Mouse (Mus musculus) bone marrow, adult 2 months (tissue): ENCODE measurements at regions not wholly inside any gene's neighbourhood (a gene's known extent, or its start where the extent isn't known, plus 50 kb on each side); places are given as distances from the start of the nearest gene placed in this dataset.

Source experiments
- H3K27ac ChIP-seq: fragments of 200-500 bp; 2 replicates; pipeline ENCODE4 v1.5.1; 2012; ENCODE audit warnings: low read depth, mild to moderate bottlenecking, control low read depth, inconsistent platforms, low read length; ENCODE audit not compliant: control insufficient read depth, poor library complexity, insufficient read depth
- H3K4me1 ChIP-seq: fragments of 200-500 bp; 2 replicates; pipeline ENCODE4 v1.6.1; 2011; ENCODE audit warnings: low read length; ENCODE audit not compliant: control insufficient read depth, insufficient read depth
- H3K4me3 ChIP-seq: fragments of 200-500 bp; replicated peaks from 2 replicates; pipeline ENCODE3; 2011; ENCODE audit warnings: mild to moderate bottlenecking, low read depth, low read length, control low read depth; ENCODE audit not compliant: control insufficient read depth
- CTCF ChIP-seq: fragments of 200-500 bp; IDR thresholded peaks from 2 replicates; pipeline ENCODE4 v1.5.1; 2011; ENCODE audit warnings: low read length, control low read depth; ENCODE audit not compliant: control insufficient read depth, insufficient read depth
- POLR2A ChIP-seq: fragments of 200-500 bp; IDR thresholded peaks from 2 replicates; pipeline ENCODE4 v1.6.1; 2011; ENCODE audit warnings: low read depth, mild to moderate bottlenecking, control low read depth, low read length, borderline replicate concordance; ENCODE audit not compliant: control insufficient read depth
- WGBS: fragments of 180-500 bp; shearing (Covaris S2); methylation state at CpG from one replicate; pipeline ENCODE4 v1.1.7; 2018; 5-methylcytosine and 5-hydroxymethylcytosine counted together

- Histone ChIP-seq H3K27ac (no peak overlapping the region), H3K4me3 (no peak overlapping the region), H3K4me1 (no peaks in the 10 kb centered on the region)
- no peak for TF ChIP-seq CTCF
- TF ChIP-seq POLR2A, result no peak
- WGBS, result 65% methylated on average over 3 of the region's 3 CpGs
Observed at GRCm38 (mm10) chr12:9295211-9295610, 265.4 kb downstream of the Ttc32 start.

GRCm38 (mm10) chr12:9298848-9299655 is 269.3 kb downstream of the Ttc32 start:
- Histone ChIP-seq H3K4me3 (no peak overlapping the region), H3K4me1 (no peaks in the 10 kb centered on the region), H3K27ac (no peak overlapping the region)
- WGBS, result 76% methylated on average over 5 of the region's 5 CpGs
- no peak for TF ChIP-seq POLR2A
- no peak for TF ChIP-seq CTCF

DNA sequence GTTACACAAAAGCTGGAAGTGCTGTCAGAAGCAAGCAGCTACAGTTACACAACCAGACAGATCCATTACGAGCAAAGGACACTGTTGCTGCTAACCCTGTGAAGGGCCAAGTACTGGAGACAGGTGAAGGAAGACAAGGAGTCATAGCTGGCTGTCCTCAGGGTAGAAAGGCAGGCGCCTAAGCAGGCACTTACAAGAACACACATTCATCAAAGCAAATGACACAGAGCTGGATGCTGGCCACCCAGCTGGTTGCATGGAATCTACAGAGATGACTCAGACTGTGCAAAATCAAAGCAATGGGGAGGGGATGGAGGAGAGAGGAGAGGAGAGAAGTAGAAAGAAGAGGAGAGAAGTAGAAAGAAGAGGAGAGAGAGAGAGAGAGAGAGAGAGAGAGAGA is 265.8 kb upstream of the Osr1 start:
- Histone ChIP-seq H3K4me3 (no peak overlapping the region), H3K27ac (no peak overlapping the region), H3K4me1 (no peaks in the 10 kb centered on the region)
- TF ChIP-seq POLR2A (no peak), CTCF (no peak)
- WGBS, result 51% methylated on average over 2 of the region's 2 CpGs

DNA sequence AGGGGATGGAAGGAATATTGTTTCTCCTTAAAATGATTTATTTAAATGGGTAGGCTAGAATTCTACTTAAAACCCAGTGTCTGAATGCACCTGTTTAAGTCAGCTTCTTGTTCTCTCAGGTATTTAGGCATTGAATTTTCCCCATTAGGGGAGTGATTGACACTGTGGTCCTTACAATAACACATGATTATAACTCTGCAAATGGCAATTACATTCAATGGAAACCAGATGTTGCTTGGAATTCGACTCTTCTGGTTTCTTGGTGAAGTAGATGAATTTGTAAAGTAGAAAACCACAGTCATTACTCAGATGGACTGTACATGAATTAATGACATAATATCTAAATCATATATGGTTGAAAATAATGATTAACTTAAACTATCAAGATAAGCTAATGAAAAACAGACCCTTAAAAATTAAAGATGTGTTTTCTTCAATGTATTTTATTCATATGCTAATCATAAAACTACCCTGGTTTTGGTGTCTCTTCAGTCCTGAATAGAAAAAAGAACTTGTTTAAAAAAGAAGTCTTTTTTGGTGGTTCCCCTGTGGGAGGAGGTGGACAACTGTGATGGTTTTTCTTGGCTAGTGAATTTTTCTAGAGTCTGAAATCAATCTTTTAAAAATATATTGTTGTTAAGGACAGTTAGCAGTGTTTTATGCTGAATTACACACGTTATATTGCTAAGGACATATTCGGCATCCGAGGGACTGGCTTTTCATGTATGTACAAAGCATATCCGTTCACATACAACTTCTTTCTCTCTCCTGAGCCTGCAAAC is 231.8 kb upstream of the Osr1 start:
- WGBS, result 69% methylated on average over 5 of the region's 5 CpGs
- Histone ChIP-seq H3K4me1 (no peaks in the 10 kb centered on the region), H3K27ac (no peak overlapping the region), H3K4me3 (no peak overlapping the region)
- TF ChIP-seq POLR2A (no peak), CTCF (no peak)

DNA sequence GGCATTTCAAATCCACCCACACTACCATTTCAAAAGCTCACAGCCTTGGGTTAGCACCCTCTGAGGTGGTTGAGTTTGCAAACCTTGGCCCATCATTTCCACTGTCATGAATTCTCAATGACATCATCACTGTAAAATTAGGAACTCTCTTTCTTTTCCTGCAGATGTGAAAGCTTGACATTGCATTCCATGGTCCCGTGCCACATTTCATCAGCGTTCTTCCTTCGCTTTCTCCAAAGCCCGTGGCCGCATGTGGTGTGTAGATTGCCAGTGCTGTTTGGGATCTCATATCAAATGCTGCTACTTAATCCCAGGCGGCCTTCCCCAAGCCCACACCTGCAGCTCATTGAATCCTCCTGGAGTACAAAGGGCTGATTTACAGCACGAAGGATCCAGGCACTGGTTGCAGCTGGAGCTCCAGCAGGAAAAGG is 231.1 kb upstream of the Osr1 start:
- 53% methylated on average over 7 of the region's 7 CpGs for WGBS
- Histone ChIP-seq H3K4me3 (no peak overlapping the region), H3K27ac (no peak overlapping the region), H3K4me1 (no peaks in the 10 kb centered on the region)
- TF ChIP-seq CTCF (no peak), POLR2A (no peak)

DNA sequence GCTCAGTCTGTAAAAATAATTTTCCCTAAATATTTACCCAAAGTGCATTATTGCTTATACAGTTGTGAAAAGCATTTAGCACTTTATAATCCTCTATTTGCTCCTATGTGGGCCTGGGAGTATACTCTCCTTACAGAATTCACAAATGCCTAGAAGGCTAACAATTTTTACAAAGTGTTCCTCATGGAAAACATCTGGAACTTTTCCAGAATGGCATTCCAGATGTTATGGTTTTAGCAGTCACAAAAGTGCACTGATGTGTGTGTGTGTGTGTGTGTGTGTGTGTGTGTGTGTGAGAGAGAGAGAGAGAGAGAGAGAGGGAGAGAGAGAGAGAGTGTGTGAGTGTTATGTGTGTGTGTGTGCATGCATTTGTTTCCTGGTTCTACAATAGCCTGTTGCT is 229.1 kb upstream of the Osr1 start:
- H3K4me3 ChIP-seq, result no peak overlapping the region
- H3K27ac ChIP-seq, result no peak overlapping the region
- TF ChIP-seq POLR2A (no peak), CTCF (no peak)
- no peaks in the 10 kb centered on the region for H3K4me1 ChIP-seq

- no peak for TF ChIP-seq CTCF
- TF ChIP-seq POLR2A, result no peak
- 63% methylated on average over 1 of the region's 1 CpGs for WGBS
Observed at GRCm38 (mm10) chr12:9345359-9345758, 224.6 kb upstream of the Osr1 start.

GRCm38 (mm10) chr12:9355512-9355911 is 214.4 kb upstream of the Osr1 start:
- Histone ChIP-seq H3K4me1 (no peaks in the 10 kb centered on the region), H3K4me3 (no peak overlapping the region), H3K27ac (no peak overlapping the region)
- 68% methylated on average over 4 of the region's 4 CpGs for WGBS
- TF ChIP-seq CTCF (no peak), POLR2A (no peak)

More at GRCm38 (mm10) chr12:9345359-9345758, 224.6 kb upstream of the Osr1 start:
- H3K4me3 ChIP-seq, result no peak overlapping the region
- no peak overlapping the region for H3K27ac ChIP-seq
- no peaks in the 10 kb centered on the region for H3K4me1 ChIP-seq
